Mouse (Mus musculus) frontal cortex, adult 2 months (tissue): ENCODE data around the gene Ces1e. TPM values are rescaled to one million over a fixed set of nuclear protein-coding genes. Genes with fewer than 3 reads are reported as not detected.

Experiments used
- DNase-seq, 2 experiments: peaks; one replicate each; pipeline ENCODE4 v3.0.0; 2022; ENCODE audit warnings: low spot score in 1 of 2; ENCODE audit errors: extremely low spot score in 1 of 2
- polyA plus RNA-seq: library from polyadenylated mRNA; depleted of rRNA; stranded (reverse); fragments of >200 nt; gene quantifications from 2 replicates; pipeline ENCODE4 v1.2.3, GENCODE M21; 2012; rRNA removed

Ces1e gene
- polyA plus RNA-seq, 1 experiment: not detected

GRCm38 (mm10) chr8:93180581-93181129, 48.8 kb downstream of the Ces1e start:
- DNase-seq: no peak

- DNase-seq: no peak
Observed at GRCm38 (mm10) chr8:93176593-93176992, 52.8 kb downstream of the Ces1e start.

- DNase-seq: no peak
Observed at GRCm38 (mm10) chr8:93174554-93174953, 54.9 kb downstream of the Ces1e start.

GRCm38 (mm10) chr8:93171846-93172590, 57.4 kb downstream of the Ces1e start:
- no peak for DNase-seq

- no peak for DNase-seq
Observed at GRCm38 (mm10) chr8:93163363-93163762, 66.1 kb downstream of the Ces1e start.

GRCm38 (mm10) chr8:93151401-93151800, 78.0 kb downstream of the Ces1e start:
- no peak for DNase-seq

Other genes with a start within 250 kb of the Ces1e start
- gene Ces1a, start 181.4 kb downstream of the Ces1e start, polyA plus RNA-seq: 0.04 TPM in 2 replicates
- gene Ces1b, start 149.6 kb downstream of the Ces1e start, polyA plus RNA-seq: not detected in 2 replicates
- gene Ces1c, start 98.3 kb downstream of the Ces1e start, polyA plus RNA-seq: 0.08 TPM in 1 of 2 replicates, not detected in the other
- 0.12 and 1.6 TPM in 2 replicates for gene Ces1d, start 31.8 kb downstream of the Ces1e start, polyA plus RNA-seq
- gene Ces1f, start 50.1 kb upstream of the Ces1e start, polyA plus RNA-seq: 0.14 and 0.23 TPM in 2 replicates
- gene Ces1g, start 107.7 kb upstream of the Ces1e start, polyA plus RNA-seq: not detected in 2 replicates
- gene Ces1h, start 150.1 kb upstream of the Ces1e start, polyA plus RNA-seq: not detected in 2 replicates